Mouse (Mus musculus) T-helper 1 cell (primary cell): ENCODE results near the gene 1700017B05Rik.

ENCODE experiments used
- in situ Hi-C: fragments of 300-600 bp; cut with MboI, MseI; formaldehyde crosslinking; loops from one replicate; pipeline ENCODE4 v1.15.1; 2025; ENCODE audit warnings: high pct_unique_total_duplicates

Gene 1700017B05Rik

GRCm38 (mm10) chr9:57272902-57273804 lies 10.7 kb upstream of the 1700017B05Rik start:
- in situ Hi-C loops = no loop called here

- in situ Hi-C loops = no loop called here
Measured at GRCm38 (mm10) chr9:57271837-57272562, 9.6 kb upstream of the 1700017B05Rik start.

GRCm38 (mm10) chr9:57271081-57271480 lies 8.7 kb upstream of the 1700017B05Rik start:
- in situ Hi-C loops = no loop called here

GRCm38 (mm10) chr9:57270399-57270798 lies 8.0 kb upstream of the 1700017B05Rik start:
- in situ Hi-C loops = no loop called here

- in situ Hi-C loops = no loop called here
Measured at GRCm38 (mm10) chr9:57269384-57269783, 7.0 kb upstream of the 1700017B05Rik start.

GRCm38 (mm10) chr9:57268575-57268974 lies 6.2 kb upstream of the 1700017B05Rik start:
- in situ Hi-C loops = no loop called here

GRCm38 (mm10) chr9:57268078-57268477 lies 5.7 kb upstream of the 1700017B05Rik start:
- in situ Hi-C loops = no loop called here

GRCm38 (mm10) chr9:57267421-57267820 lies 5.0 kb upstream of the 1700017B05Rik start:
- in situ Hi-C loops = no loop called here

GRCm38 (mm10) chr9:57265125-57265524 lies 2.7 kb upstream of the 1700017B05Rik start:
- in situ Hi-C loops = no loop called here

- in situ Hi-C loops = loop anchor here (5.0 kb wide), 2 partner anchors 89 to 174 kb away; no protein-coding TSS in a partner anchor
Measured at GRCm38 (mm10) chr9:57262795-57263684, 628 bp upstream of the 1700017B05Rik start.

GRCm38 (mm10) chr9:57261516-57261912 lies 898 bp downstream of the 1700017B05Rik start:
- in situ Hi-C loops = loop anchor here (5.0 kb wide), 2 partner anchors 91 to 176 kb away; no protein-coding TSS in a partner anchor

GRCm38 (mm10) chr9:57260940-57261339 lies 1.5 kb downstream of the 1700017B05Rik start:
- in situ Hi-C loops = loop anchor here (5.0 kb wide), 2 partner anchors 91 to 176 kb away; no protein-coding TSS in a partner anchor

- in situ Hi-C loops = loop anchor here (5.0 kb wide), 2 partner anchors 93 to 178 kb away; no protein-coding TSS in a partner anchor
Measured at GRCm38 (mm10) chr9:57259736-57260135, 2.7 kb downstream of the 1700017B05Rik start.

GRCm38 (mm10) chr9:57257627-57258026 lies 4.8 kb downstream of the 1700017B05Rik start:
- in situ Hi-C loops = no loop called here

- in situ Hi-C loops = no loop called here
Measured at GRCm38 (mm10) chr9:57256861-57257260, 5.6 kb downstream of the 1700017B05Rik start.

GRCm38 (mm10) chr9:57256309-57256708 lies 6.1 kb downstream of the 1700017B05Rik start:
- in situ Hi-C loops = no loop called here

- in situ Hi-C loops = no loop called here
Measured at GRCm38 (mm10) chr9:57254823-57255495, 7.5 kb downstream of the 1700017B05Rik start.

GRCm38 (mm10) chr9:57254061-57254460 lies 8.4 kb downstream of the 1700017B05Rik start:
- in situ Hi-C loops = no loop called here

GRCm38 (mm10) chr9:57251139-57251538 lies 11.3 kb downstream of the 1700017B05Rik start:
- in situ Hi-C loops = no loop called here

GRCm38 (mm10) chr9:57250026-57250425 lies 12.4 kb downstream of the 1700017B05Rik start:
- in situ Hi-C loops = no loop called here
